Mouse (Mus musculus) small intestine, adult 2 months (tissue): ENCODE results near the gene Adcy5.

Experiments
- CTCF ChIP-seq: fragments of 200-500 bp; IDR thresholded peaks from 2 replicates; pipeline ENCODE4 v1.5.1; 2012; ENCODE audit warnings: low read depth, mild to moderate bottlenecking, control low read depth, inconsistent platforms, low read length, moderate library complexity, mixed read lengths; ENCODE audit not compliant: insufficient replicate concordance, insufficient read length; ENCODE audit errors: extremely low read depth
- POLR2A ChIP-seq: fragments of 200-500 bp; IDR thresholded peaks from 2 replicates; pipeline ENCODE4 v1.6.1; 2012; ENCODE audit warnings: low read depth, mild to moderate bottlenecking, control low read depth, inconsistent platforms, low read length, moderate library complexity

- TF ChIP-seq POLR2A (no peak), CTCF (no peak)
Measured at GRCm38 (mm10) chr16:35247364-35247763, 92.7 kb downstream of the Adcy5 start.
